Mouse (Mus musculus) thymus, adult 2 months (tissue): ENCODE measurements around the gene Spink8. TPM values are rescaled to one million over a fixed set of nuclear protein-coding genes. Genes with fewer than 3 reads are reported as not detected.
A peak's percentile ranks its signal among the peaks of the same experiment; 100 is the strongest.

Source experiments
- DNase-seq: peaks from one replicate; pipeline ENCODE4 v3.0.0; 2021
- H3K27ac ChIP-seq: fragments of 200-500 bp; 2 replicates; pipeline ENCODE4 v1.5.1; 2012; ENCODE audit warnings: low read length, control low read depth; ENCODE audit not compliant: control insufficient read depth, insufficient read depth
- H3K27me3 ChIP-seq: fragments of 200-500 bp; 2 replicates; pipeline ENCODE4 v1.6.1; 2012; ENCODE audit warnings: mild to moderate bottlenecking, low read length, moderate library complexity, mixed read lengths; ENCODE audit not compliant: control insufficient read depth, insufficient read depth
- H3K36me3 ChIP-seq: fragments of 200-500 bp; 2 replicates; pipeline ENCODE4 v1.6.1; 2012; ENCODE audit warnings: mild to moderate bottlenecking, low read length, moderate library complexity; ENCODE audit not compliant: control insufficient read depth, insufficient read depth
- H3K4me1 ChIP-seq: fragments of 200-500 bp; replicated peaks from 2 replicates; pipeline ENCODE4 v1.6.1; 2012; ENCODE audit warnings: low read length; ENCODE audit not compliant: control insufficient read depth, insufficient read depth
- H3K4me3 ChIP-seq: fragments of 200-500 bp; 2 replicates; pipeline ENCODE4 v1.5.1; 2012; ENCODE audit warnings: mild to moderate bottlenecking, low read length, control low read depth, moderate library complexity; ENCODE audit not compliant: control insufficient read depth, insufficient read depth
- CTCF ChIP-seq: fragments of 200-500 bp; IDR thresholded peaks from 2 replicates; pipeline ENCODE4 v1.5.1; 2012; ENCODE audit warnings: mild to moderate bottlenecking, control low read depth, low read length, moderate library complexity, borderline replicate concordance; ENCODE audit not compliant: control insufficient read depth, poor library complexity, insufficient read depth; ENCODE audit errors: extremely low read depth
- POLR2A ChIP-seq: fragments of 200-500 bp; IDR thresholded peaks from 2 replicates; pipeline ENCODE4 v1.6.1; 2012; ENCODE audit warnings: mild to moderate bottlenecking, low read length, control low read depth, moderate library complexity; ENCODE audit not compliant: control insufficient read depth, poor library complexity, insufficient read depth; ENCODE audit errors: extremely low read depth
- WGBS: fragments of 180-500 bp; shearing (Covaris S2); methylation state at CpG from one replicate; pipeline ENCODE4 v1.1.7; 2018; 5-methylcytosine and 5-hydroxymethylcytosine counted together
- polyA plus RNA-seq: library from polyadenylated mRNA; depleted of rRNA; stranded (reverse); fragments of >200 nt; gene quantifications from 2 replicates; pipeline ENCODE4 v1.2.3, GENCODE M21; 2012

Spink8 gene
- polyA plus RNA-seq, 1 experiment: 0.18 TPM

DNA sequence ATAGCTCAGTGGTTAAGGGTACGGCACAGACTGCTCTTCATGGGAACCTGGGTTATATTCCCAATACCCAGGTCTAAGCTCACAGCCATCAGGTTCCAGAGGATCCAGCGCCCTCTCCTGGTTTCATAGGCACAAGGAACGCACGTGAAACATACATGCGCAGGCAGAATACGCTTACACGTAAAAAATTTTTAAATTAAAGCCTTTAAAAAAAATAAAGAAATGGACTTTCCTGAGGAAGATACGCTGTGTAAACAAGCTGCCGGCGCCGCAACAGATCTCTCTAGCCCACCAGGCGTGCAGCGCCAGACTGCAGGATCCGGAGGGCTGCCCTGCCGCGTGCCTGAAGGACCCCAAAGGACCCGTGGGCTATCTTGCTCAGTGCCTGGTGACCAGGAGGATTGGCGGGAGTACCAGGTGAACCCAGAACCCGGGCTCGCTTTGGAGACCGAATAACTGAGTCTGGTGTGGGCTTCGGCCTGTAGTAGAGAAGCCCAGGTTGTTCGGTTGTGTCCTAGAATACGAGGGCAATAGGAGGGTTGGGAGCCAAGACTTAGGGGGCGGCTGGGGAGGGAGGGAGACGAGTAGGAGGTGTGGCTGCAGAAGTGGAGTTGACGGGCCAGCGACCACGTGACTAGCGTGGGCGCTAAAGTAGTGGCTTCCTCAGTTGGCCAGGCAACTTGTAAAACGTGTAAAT is 20.5 kb downstream of the Spink8 start, which contains the start of gene Nme6:
TSS of gene Nme6 (plus strand) at position 359 of the 697 bp plus-strand sequence.
- no peaks in the 10 kb centered on the region for H3K36me3 ChIP-seq
- no peaks in the 10 kb centered on the region for H3K27me3 ChIP-seq
- peak; percentile 86 for DNase-seq
- under 1% methylated on average over 32 of the region's 32 CpGs for WGBS
- peak within 1 kb of the TSS; percentile 92 for H3K4me3 ChIP-seq
- TF ChIP-seq POLR2A: 0 out of 2 replicates have a peak, but pooled peaks have one; percentile 21
- TF ChIP-seq CTCF: no peak; the same call in 1 of the 2 replicates
- peaks cover 5% of the 10 kb centered on the region for H3K4me1 ChIP-seq
- H3K27ac ChIP-seq: no peak within 1 kb of the TSS

DNA sequence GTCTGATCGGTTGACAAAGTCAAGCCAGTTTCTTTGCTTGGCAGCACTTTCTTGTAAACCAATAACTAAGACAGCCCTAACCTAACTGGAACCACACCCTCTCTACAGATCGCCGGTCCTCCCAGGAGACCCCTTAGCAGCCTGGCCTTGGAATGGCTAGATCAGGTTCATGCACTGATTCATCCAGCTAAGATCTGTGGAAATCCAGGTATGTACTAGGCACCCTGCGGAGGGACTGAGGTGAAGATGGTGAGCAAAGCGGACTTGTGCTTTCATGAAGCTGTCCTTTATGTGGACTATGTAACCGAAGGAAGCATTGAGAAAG is 21.0 kb downstream of the Spink8 start:
- DNase-seq: no peak
- H3K27me3 ChIP-seq: no peaks in the 10 kb centered on the region
- peaks cover 5% of the 10 kb centered on the region for H3K4me1 ChIP-seq
- 5% methylated on average over 6 of the region's 6 CpGs for WGBS
- H3K4me3 ChIP-seq: peak overlapping the region; percentile 92
- no peaks in the 10 kb centered on the region for H3K36me3 ChIP-seq
- TF ChIP-seq CTCF (no peak), POLR2A (no peak)
- no peak overlapping the region for H3K27ac ChIP-seq

DNA sequence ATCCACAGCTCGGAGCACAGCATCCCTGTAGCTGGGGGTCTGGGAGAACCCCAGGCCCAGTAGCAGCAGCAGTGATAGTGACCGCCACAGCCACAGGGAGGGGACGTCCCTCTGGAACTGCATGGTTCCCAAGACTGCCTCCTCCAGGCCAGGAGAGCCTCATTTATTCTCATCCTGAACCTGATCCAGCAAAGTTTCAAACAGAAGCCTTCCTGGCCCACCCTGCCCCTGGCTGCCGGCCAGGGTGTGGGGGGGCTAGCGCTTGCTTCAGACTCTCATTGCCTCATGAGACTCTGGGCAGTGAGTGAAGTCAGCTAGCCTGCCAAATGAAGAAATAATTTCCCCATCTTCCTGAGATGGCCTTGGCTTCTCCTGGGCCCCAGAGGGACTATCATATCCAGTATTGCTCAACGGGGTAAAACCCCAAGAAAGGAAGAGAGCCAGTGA is 37.3 kb downstream of the Spink8 start, which contains the start of gene Camp:
TSS of gene Camp (minus strand) at position 306 of the 447 bp plus-strand sequence.
- no peaks in the 10 kb centered on the region for H3K36me3 ChIP-seq
- H3K27me3 ChIP-seq: no peaks in the 10 kb centered on the region
- no peak within 1 kb of the TSS for H3K27ac ChIP-seq
- no peak within 1 kb of the TSS for H3K4me3 ChIP-seq
- 86% methylated on average over 6 of the region's 6 CpGs for WGBS
- no peaks in the 10 kb centered on the region for H3K4me1 ChIP-seq
- TF ChIP-seq CTCF (no peak), POLR2A (no peak)
- DNase-seq: no peak

DNA sequence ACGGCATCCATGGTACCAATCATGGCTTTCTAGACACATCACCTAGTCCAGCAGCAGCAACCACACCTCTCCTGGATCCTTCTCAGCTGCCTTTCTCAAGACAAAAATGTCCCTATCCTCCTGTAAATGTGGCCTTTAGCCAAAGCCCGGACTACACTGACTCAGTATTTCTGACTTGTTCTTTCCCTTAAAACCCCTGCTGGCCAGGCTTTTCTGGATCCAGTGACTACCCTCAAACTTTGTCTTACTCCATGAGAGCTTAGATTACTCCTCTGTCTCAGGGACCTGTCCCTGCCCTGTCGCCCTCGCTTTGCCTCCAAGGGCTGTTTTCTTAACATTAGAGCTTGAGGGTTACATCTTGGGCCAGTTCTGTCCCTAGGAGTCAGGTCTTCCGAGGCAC is 38.0 kb downstream of the Spink8 start:
- no peaks in the 10 kb centered on the region for H3K36me3 ChIP-seq
- no peak overlapping the region for H3K27ac ChIP-seq
- H3K27me3 ChIP-seq: no peaks in the 10 kb centered on the region
- no peak overlapping the region for H3K4me3 ChIP-seq
- 90% methylated on average over 5 of the region's 5 CpGs for WGBS
- DNase-seq: no peak
- H3K4me1 ChIP-seq: no peaks in the 10 kb centered on the region
- TF ChIP-seq CTCF: no peak
- TF ChIP-seq POLR2A: no peak

DNA sequence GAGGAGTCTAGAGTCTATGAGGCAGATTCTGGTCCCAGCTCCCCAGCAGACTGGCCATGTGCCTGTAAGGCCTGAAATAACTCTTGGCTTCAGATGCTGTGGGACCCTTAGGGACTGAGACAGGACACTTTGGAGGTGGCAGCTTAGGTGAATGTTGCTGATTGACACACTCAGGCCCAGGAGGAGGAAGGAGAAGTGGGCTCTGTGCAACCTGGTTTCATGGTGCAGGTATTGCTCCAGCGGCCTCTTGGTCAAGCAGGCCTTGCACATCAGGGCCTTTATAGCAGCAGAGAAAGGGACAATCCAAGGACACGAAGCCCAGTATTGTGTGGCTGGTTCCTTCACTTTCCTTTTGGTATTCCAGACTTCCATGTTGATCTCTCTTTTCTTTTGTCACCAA is 42.3 kb downstream of the Spink8 start:
- DNase-seq: no peak
- H3K27ac ChIP-seq: no peak overlapping the region
- H3K4me1 ChIP-seq: no peaks in the 10 kb centered on the region
- no peak overlapping the region for H3K4me3 ChIP-seq
- WGBS: 88% methylated on average over 2 of the region's 2 CpGs
- TF ChIP-seq POLR2A (no peak), CTCF (no peak)
- no peaks in the 10 kb centered on the region for H3K36me3 ChIP-seq
- H3K27me3 ChIP-seq: no peaks in the 10 kb centered on the region

DNA sequence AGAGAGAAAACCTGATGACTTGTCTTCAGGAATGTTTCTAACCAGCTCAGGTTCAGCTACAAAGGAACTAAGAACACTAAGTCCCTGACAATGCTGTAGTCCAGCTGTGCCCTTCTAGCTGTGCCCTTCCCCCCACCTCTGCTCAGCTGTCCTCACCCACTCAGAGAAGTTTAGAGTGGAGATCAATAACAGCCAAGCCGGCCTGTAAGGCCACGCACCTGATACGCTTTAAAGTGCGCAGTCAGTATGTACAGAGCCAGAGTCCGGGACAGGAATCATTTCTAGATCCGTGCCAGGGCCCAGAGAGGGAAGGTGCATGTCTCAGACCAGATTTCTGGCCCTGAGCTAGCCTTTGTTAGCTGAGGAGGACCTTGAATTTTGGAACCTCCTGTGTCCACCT is 43.9 kb downstream of the Spink8 start:
- 89% methylated on average over 6 of the region's 6 CpGs for WGBS
- Histone ChIP-seq H3K4me1 (no peaks in the 10 kb centered on the region), H3K27ac (no peak overlapping the region)

More for the DNA sequence above, 43.9 kb downstream of the Spink8 start:
- TF ChIP-seq CTCF (no peak), POLR2A (no peak)
- Histone ChIP-seq H3K4me3 (no peak overlapping the region), H3K27me3 (no peaks in the 10 kb centered on the region), H3K36me3 (no peaks in the 10 kb centered on the region)
- no peak for DNase-seq
